Mouse (Mus musculus) heart, adult 2 months (tissue): ENCODE results near the gene Dusp14.

Source experiments
- CTCF ChIP-seq: fragments of 200-600 bp; IDR thresholded peaks from 2 replicates; pipeline ENCODE4 v1.8.1; 2022; ENCODE audit warnings: antibody characterized with exemption, mild to moderate bottlenecking, moderate library complexity
- EP300 ChIP-seq: fragments of 200-500 bp; IDR thresholded peaks from 2 replicates; pipeline ENCODE4 v1.6.1; 2011; ENCODE audit warnings: low read depth, low read length, control low read depth; ENCODE audit not compliant: insufficient read depth
- POLR2A ChIP-seq: fragments of 200-500 bp; IDR thresholded peaks from 2 replicates; pipeline ENCODE4 v1.6.1; 2011; ENCODE audit warnings: mild to moderate bottlenecking, low read depth, low read length, control low read depth; ENCODE audit not compliant: insufficient read depth

- TF ChIP-seq CTCF (no peak), POLR2A (no peak), EP300 (no peak)
Measured at GRCm38 (mm10) chr11:84001257-84001656, 67.8 kb downstream of the Dusp14 start.
